Mouse (Mus musculus) leukemia stem cell, adult 10-12 weeks (primary cell): ENCODE results near the gene Slc35d2. TPM values are rescaled to one million over a fixed set of nuclear protein-coding genes. Genes with fewer than 3 reads are reported as not detected.

Experiments used
- polyA plus RNA-seq: library from polyadenylated mRNA; stranded (reverse); fragments of >175 nt; gene quantifications from 2 replicates; pipeline ENCODE4 v1.2.3, GENCODE M21; 2012; ENCODE audit warnings: low replicate concordance

Slc35d2 gene
- 7.3 and 10.8 TPM in 2 replicates for polyA plus RNA-seq

GRCm38 (mm10) chr13:64128858-64129615 lies at the start of gene Slc35d2:
TSS of gene Slc35d2 (minus strand) at chr13:64129368.

GRCm38 (mm10) chr13:64161548-64161915 lies 32.4 kb upstream of the Slc35d2 start, which contains the start of gene Habp4:
TSS of gene Habp4 (plus strand) at chr13:64161824.

GRCm38 (mm10) chr13:64153083-64153682 lies 24.0 kb upstream of the Slc35d2 start, which contains the start of gene Zfp367:
TSS of gene Zfp367 (minus strand) at chr13:64153202.

GRCm38 (mm10) chr13:64089130-64089529 lies 40.0 kb downstream of the Slc35d2 start, which contains the start of gene Hsd17b3:
TSS of gene Hsd17b3 (minus strand) at chr13:64089230.

Other genes with a start within 250 kb of the Slc35d2 start
- not detected in 2 replicates for gene Hsd17b3, start 40.1 kb downstream of the Slc35d2 start, polyA plus RNA-seq
- gene Zfp367, start 23.8 kb upstream of the Slc35d2 start, polyA plus RNA-seq = 9.4 and 13.5 TPM in 2 replicates
- gene Habp4, start 32.5 kb upstream of the Slc35d2 start, polyA plus RNA-seq = 20.2 and 85.4 TPM in 2 replicates
- gene Cdc14b, start 145.9 kb upstream of the Slc35d2 start, polyA plus RNA-seq = 0.25 and 0.71 TPM in 2 replicates
- gene Aaed1, start 183.3 kb upstream of the Slc35d2 start, polyA plus RNA-seq = 1.2 and 1.8 TPM in 2 replicates
- gene Ctsl, start 241.5 kb upstream of the Slc35d2 start, polyA plus RNA-seq = 0.43 and 2.4 TPM in 2 replicates